Mouse (Mus musculus): ENCODE measurements around the gene Abt1.

- TF ChIP-seq CTCF (IDR thresholded peaks at IDR 0.05) (no peak), EP300 (IDR thresholded peaks at IDR 0.05) (no peak)
Observed at GRCm38 (mm10) chr13:23422351-23422750, 1.3 kb downstream of the Abt1 start.
